Mouse (Mus musculus): ENCODE results near the gene Polr2j.

DNA sequence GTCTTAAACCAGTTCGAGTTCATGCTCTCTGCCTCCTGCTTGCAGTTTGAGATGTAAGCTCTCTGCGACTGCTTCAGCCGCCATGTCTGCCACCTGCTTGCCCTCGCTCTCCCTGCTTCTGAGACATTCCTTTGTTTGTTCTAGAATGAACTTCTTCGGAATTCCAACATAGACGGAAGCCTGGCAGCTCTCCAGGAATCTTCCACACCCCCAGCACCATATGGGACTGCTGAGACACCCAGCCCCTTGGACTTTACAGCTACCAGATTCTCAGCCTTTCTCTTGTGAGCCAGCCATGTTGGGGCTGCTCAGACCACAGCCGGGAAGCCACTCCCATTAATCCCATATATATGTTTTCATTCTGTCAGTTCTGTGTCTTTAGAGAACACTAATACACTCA lies 40.1 kb upstream of the Polr2j start:
- TF ChIP-seq POLR2A (IDR thresholded peaks at IDR 0.05; ENCODE audit: control insufficient read depth, low read depth, low read length): no peak
- no peak for TF ChIP-seq CTCF (IDR thresholded peaks at IDR 0.05; ENCODE audit: control insufficient read depth, insufficient read depth, insufficient replicate concordance, low read depth, low read length)

Data from testis, adult 2 months (tissue).